Mouse (Mus musculus) kidney, adult 2 months (tissue): ENCODE results near the gene Tmem11.

ENCODE experiments used
- CTCF ChIP-seq: fragments of 200-500 bp; conservative IDR thresholded peaks from 2 replicates; pipeline ENCODE4 v1.5.1; 2011; ENCODE audit warnings: low read depth, mild to moderate bottlenecking, control low read depth, low read length, moderate library complexity, mixed read lengths; ENCODE audit not compliant: insufficient read depth, insufficient read length
- POLR2A ChIP-seq: fragments of 200-500 bp; IDR thresholded peaks from one replicate; pipeline ENCODE4 v1.6.1; 2011; ENCODE audit warnings: low read depth, low read length, control low read depth

GRCm38 (mm10) chr11:60890744-60891143 lies 11.7 kb upstream of the Tmem11 start:
- TF ChIP-seq CTCF (no peak), POLR2A (no peak)
